Mouse (Mus musculus) MEL (cell line): ENCODE data around the gene Tmco5. TPM values are rescaled to one million over a fixed set of nuclear protein-coding genes. Genes with fewer than 3 reads are reported as not detected.

Source experiments
- DNase-seq: peaks from one replicate; pipeline ENCODE4 v3.0.0; 2011; ENCODE audit warnings: low read depth, low spot score
- H3K27ac ChIP-seq: 2 replicates; pipeline ENCODE4 v1.5.1; 2012; ENCODE audit warnings: low read depth, mild to moderate bottlenecking, control low read depth, low read length, moderate library complexity; ENCODE audit not compliant: control insufficient read depth
- H3K27me3 ChIP-seq, 2 experiments: fragments of 150-350 bp in 1 of 2; sonication (generic) in 1 of 2; 2 replicates each; pipeline ENCODE4 v1.6.1; 2012; ENCODE audit warnings: low read length in 2 of 2, mild to moderate bottlenecking in 2 of 2, improper control_type of control experiment in 1 of 2, moderate library complexity in 1 of 2; ENCODE audit not compliant: insufficient read depth in 2 of 2, control insufficient read depth in 1 of 2
- H3K36me3 ChIP-seq, 2 experiments: 2 replicates each; pipeline ENCODE4 v1.6.1; 2012 to 2014; ENCODE audit warnings: low read length in 2 of 2, improper control_type of control experiment in 1 of 2, inconsistent platforms in 1 of 2, mild to moderate bottlenecking in 1 of 2; ENCODE audit not compliant: insufficient read depth in 2 of 2, control insufficient read depth in 1 of 2
- H3K4me1 ChIP-seq, 2 experiments: fragments of 150-350 bp in 1 of 2; sonication (generic) in 1 of 2; 2 replicates each; pipeline ENCODE4 v1.6.1; 2012; ENCODE audit warnings: low read length in 2 of 2, improper control_type of control experiment in 1 of 2, mild to moderate bottlenecking in 1 of 2; ENCODE audit not compliant: insufficient read depth in 2 of 2, control insufficient read depth in 1 of 2
- H3K4me3 ChIP-seq, 2 experiments: fragments of 150-350 bp in 1 of 2; sonication (generic) in 1 of 2; 2 replicates each; pipeline ENCODE4 v1.5.1; 2012; ENCODE audit warnings: low read depth in 2 of 2, low read length in 2 of 2, mild to moderate bottlenecking in 2 of 2, moderate library complexity in 2 of 2, control low read depth in 1 of 2, improper control_type of control experiment in 1 of 2; ENCODE audit not compliant: control insufficient read depth in 1 of 2, insufficient read depth in 1 of 2
- H3K79me2 ChIP-seq: 2 replicates; pipeline ENCODE4 v1.6.1; 2012; ENCODE audit warnings: mild to moderate bottlenecking, low read length, moderate library complexity; ENCODE audit not compliant: control insufficient read depth, poor library complexity, insufficient read depth
- H3K9ac ChIP-seq: 2 replicates; pipeline ENCODE4 v1.6.1; 2012; ENCODE audit warnings: low read depth, mild to moderate bottlenecking, control low read depth, low read length, moderate library complexity; ENCODE audit not compliant: control insufficient read depth, poor library complexity, severe bottlenecking
- H3K9me3 ChIP-seq: fragments of 150-350 bp; sonication (generic); replicated peaks from 2 replicates; pipeline ENCODE4 v1.6.1; 2012; ENCODE audit warnings: mild to moderate bottlenecking, low read length, improper control_type of control experiment, moderate library complexity; ENCODE audit not compliant: insufficient read depth
- CHD2 ChIP-seq: IDR thresholded peaks from 2 replicates; pipeline ENCODE4 v1.6.1; 2011; ENCODE audit warnings: low read length, improper control_type of control experiment
- CTCF ChIP-seq, 3 experiments: IDR thresholded peaks in 2 of 3; conservative IDR thresholded peaks in 1 of 3; 2 replicates each; pipeline ENCODE4 v1.5.1; 2011 to 2012; ENCODE audit warnings: low read length in 3 of 3, low read depth in 2 of 3, mild to moderate bottlenecking in 2 of 3, improper control_type of control experiment in 1 of 3, inconsistent platforms in 1 of 3, mixed read lengths in 1 of 3, moderate library complexity in 1 of 3; ENCODE audit not compliant: control insufficient read depth in 1 of 3, insufficient read depth in 1 of 3, poor library complexity in 1 of 3, severe bottlenecking in 1 of 3
- E2F4 ChIP-seq: IDR thresholded peaks from 2 replicates; pipeline ENCODE4 v1.6.1; 2011; ENCODE audit warnings: low read depth, low read length, improper control_type of control experiment, borderline replicate concordance
- EP300 ChIP-seq, 2 experiments: IDR thresholded peaks; 2 replicates each; pipeline ENCODE4 v1.6.1; 2011; ENCODE audit warnings: improper control_type of control experiment in 2 of 2, low read length in 2 of 2, low read depth in 1 of 2, mild to moderate bottlenecking in 1 of 2
- ETS1 ChIP-seq: IDR thresholded peaks from 2 replicates; pipeline ENCODE4 v1.6.1; 2012; ENCODE audit warnings: low read depth, mild to moderate bottlenecking, inconsistent platforms, low read length, improper control_type of control experiment, moderate library complexity
- GABPA ChIP-seq: IDR thresholded peaks from 2 replicates; pipeline ENCODE4 v1.6.1; 2012; ENCODE audit warnings: low read depth, mild to moderate bottlenecking, inconsistent platforms, low read length, improper control_type of control experiment, moderate library complexity
- GATA1 ChIP-seq: IDR thresholded peaks from 2 replicates; pipeline ENCODE4 v1.6.1; 2011; ENCODE audit warnings: low read depth, low read length, improper control_type of control experiment
- HCFC1 ChIP-seq: IDR thresholded peaks from 2 replicates; pipeline ENCODE4 v1.6.1; 2012; ENCODE audit warnings: low read depth, mild to moderate bottlenecking, inconsistent platforms, low read length, improper control_type of control experiment, moderate library complexity
- KAT2A ChIP-seq: conservative IDR thresholded peaks from 2 replicates; pipeline ENCODE4 v1.6.1; 2012; ENCODE audit warnings: low read depth, low read length, improper control_type of control experiment, inconsistent platforms
- MAFK ChIP-seq: IDR thresholded peaks from 2 replicates; pipeline ENCODE4 v1.6.1; 2011; ENCODE audit warnings: low read depth, mild to moderate bottlenecking, low read length, improper control_type of control experiment, borderline replicate concordance
- MAX ChIP-seq: IDR thresholded peaks from 2 replicates; pipeline ENCODE4 v1.6.1; 2011; ENCODE audit warnings: low read length, improper control_type of control experiment
- MAZ ChIP-seq: IDR thresholded peaks from 2 replicates; pipeline ENCODE4 v1.6.1; 2012; ENCODE audit warnings: low read depth, mild to moderate bottlenecking, inconsistent platforms, low read length, improper control_type of control experiment
- MXI1 ChIP-seq: IDR thresholded peaks from 2 replicates; pipeline ENCODE4 v1.6.1; 2011; ENCODE audit warnings: mild to moderate bottlenecking, low read depth, low read length, improper control_type of control experiment
- MYB ChIP-seq: IDR thresholded peaks from 2 replicates; pipeline ENCODE4 v1.6.1; 2011; ENCODE audit warnings: mild to moderate bottlenecking, low read depth, low read length, improper control_type of control experiment
- MYC ChIP-seq: IDR thresholded peaks from 2 replicates; pipeline ENCODE4 v1.6.1; 2011; ENCODE audit warnings: low read depth, mild to moderate bottlenecking, low read length, improper control_type of control experiment, moderate library complexity
- NELFE ChIP-seq: IDR thresholded peaks from 2 replicates; pipeline ENCODE4 v1.6.1; 2011; ENCODE audit warnings: low read depth, low read length, improper control_type of control experiment
- NRF1 ChIP-seq: IDR thresholded peaks from 2 replicates; pipeline ENCODE4 v1.6.1; 2014; ENCODE audit warnings: low read depth, mild to moderate bottlenecking, inconsistent platforms, low read length, improper control_type of control experiment, moderate library complexity; ENCODE audit not compliant: poor library complexity, insufficient read depth, severe bottlenecking
- POLR2A ChIP-seq, 2 experiments: IDR thresholded peaks; 2 replicates each; pipeline ENCODE4 v1.6.1; 2011 to 2012; ENCODE audit warnings: low read length in 2 of 2, mild to moderate bottlenecking in 2 of 2, control low read depth in 1 of 2, improper control_type of control experiment in 1 of 2, low read depth in 1 of 2, moderate library complexity in 1 of 2; ENCODE audit not compliant: control insufficient read depth in 1 of 2, insufficient read depth in 1 of 2, poor library complexity in 1 of 2
- POLR2AphosphoS2 ChIP-seq: IDR thresholded peaks from 2 replicates; pipeline ENCODE4 v1.6.1; 2011; ENCODE audit warnings: low read length, improper control_type of control experiment
- POLR2AphosphoS5 ChIP-seq: IDR thresholded peaks from 2 replicates; pipeline ENCODE4 v1.6.1; 2012; ENCODE audit warnings: low read depth, borderline replicate concordance, mild to moderate bottlenecking, inconsistent platforms, low read length, moderate library complexity, mixed read lengths
- RAD21 ChIP-seq: IDR thresholded peaks from 2 replicates; pipeline ENCODE4 v1.6.1; 2011; ENCODE audit warnings: mild to moderate bottlenecking, low read depth, low read length, improper control_type of control experiment
- SIN3A ChIP-seq: IDR thresholded peaks from 2 replicates; pipeline ENCODE4 v1.6.1; 2012; ENCODE audit warnings: low read length, improper control_type of control experiment, inconsistent platforms
- TAL1 ChIP-seq: IDR thresholded peaks from 2 replicates; pipeline ENCODE4 v1.6.1; 2012; ENCODE audit warnings: mild to moderate bottlenecking, inconsistent platforms, low read length, moderate library complexity, mixed read lengths
- TBP ChIP-seq: IDR thresholded peaks from 2 replicates; pipeline ENCODE4 v1.8.0; 2011; ENCODE audit warnings: low read depth, low read length, improper control_type of control experiment
- UBTF ChIP-seq: IDR thresholded peaks from 2 replicates; pipeline ENCODE4 v1.6.1; 2012; ENCODE audit warnings: low read depth, mild to moderate bottlenecking, inconsistent platforms, low read length, improper control_type of control experiment, moderate library complexity, borderline replicate concordance; ENCODE audit not compliant: insufficient read depth
- USF2 ChIP-seq, 2 experiments: IDR thresholded peaks; 2 replicates each; pipeline ENCODE4 v1.6.1; 2011 to 2012; ENCODE audit warnings: improper control_type of control experiment in 2 of 2, low read length in 2 of 2, borderline replicate concordance in 1 of 2, inconsistent platforms in 1 of 2, low read depth in 1 of 2, mild to moderate bottlenecking in 1 of 2; ENCODE audit not compliant: insufficient read depth in 1 of 2
- ZMIZ1 ChIP-seq: IDR thresholded peaks from 2 replicates; pipeline ENCODE4 v1.6.1; 2012; ENCODE audit warnings: low read depth, mild to moderate bottlenecking, inconsistent platforms, low read length, improper control_type of control experiment, moderate library complexity
- polyA plus RNA-seq, 2 experiments: library from polyadenylated mRNA; stranded (reverse) in 1 of 2; unstranded in 1 of 2; fragments of >175 nt in 1 of 2; fragments of >200 nt in 1 of 2; gene quantifications; 2 replicates each; pipeline versions ENCODE4 v1.2.1 to v1.2.4; 2012; ENCODE audit warnings: low replicate concordance in 2 of 2, low read depth in 1 of 2; ENCODE audit not compliant: insufficient read length in 2 of 2, insufficient read depth in 1 of 2, missing spikeins in 1 of 2
- total RNA-seq: library from RNA; depleted of rRNA; stranded (reverse); fragments of 300-350 nt; gene quantifications from 2 replicates; pipeline ENCODE4 v1.2.3, GENCODE M21; 2012

Gene Tmco5
- total and polyA plus RNA-seq, 3 experiments = not detected

DNA sequence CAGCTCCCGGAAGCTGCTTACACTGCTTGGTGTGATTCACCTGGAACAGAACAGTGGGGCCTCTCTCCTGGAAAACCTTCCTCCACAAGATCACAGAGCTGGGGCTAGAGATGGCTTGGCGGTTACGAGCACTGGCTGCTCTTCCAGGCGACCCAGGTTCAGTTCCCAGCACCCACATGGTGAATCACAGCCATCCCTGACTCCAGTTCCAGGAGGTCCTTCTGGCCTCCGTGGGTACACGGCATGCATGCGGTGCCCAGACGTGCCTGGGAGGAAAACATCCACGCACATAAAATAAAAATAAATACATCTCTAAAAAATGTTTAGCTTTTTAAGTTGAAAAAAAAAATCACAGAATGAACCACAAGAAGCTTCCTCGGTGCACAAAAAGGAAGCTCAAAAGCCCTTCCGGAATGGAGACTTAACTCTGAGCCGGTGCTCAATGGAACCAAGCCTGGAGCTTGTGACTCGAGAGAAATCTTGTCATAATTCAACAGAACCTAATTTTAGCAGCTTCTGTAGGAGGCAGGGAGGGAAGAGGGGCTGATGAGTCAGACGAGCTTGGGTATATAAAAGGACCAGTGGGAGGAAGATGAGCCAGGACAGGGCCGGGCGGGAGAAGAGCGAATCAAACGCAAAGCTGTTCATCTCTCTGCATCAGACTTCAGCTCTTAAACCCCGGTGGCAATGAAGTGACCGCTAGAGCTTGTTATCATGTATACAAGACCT is 35.4 kb downstream of the Tmco5 start:
- Histone ChIP-seq H3K36me3 (no peaks in the 10 kb centered on the region), H3K4me3 (no peak overlapping the region), H3K79me2 (no peaks in the 10 kb centered on the region), H3K9ac (no peak overlapping the region), H3K4me1 (no peaks in the 10 kb centered on the region), H3K27ac (no peak overlapping the region), H3K9me3 (no peaks in the 10 kb centered on the region), H3K27me3 (no peaks in the 10 kb centered on the region)
- TF ChIP-seq POLR2AphosphoS2 (no peak), TBP (no peak), TAL1 (no peak), ETS1 (no peak), E2F4 (no peak), SIN3A (no peak), MXI1 (no peak), USF2 (IDR thresholded peaks at IDR 0.05; ENCODE audit: borderline replicate concordance in 1 of 2, insufficient read depth in 1 of 2, low read depth in 1 of 2, low read length in 2 of 2) (no peak), MAZ (no peak), MYC (no peak), POLR2AphosphoS5 (no peak), RAD21 (no peak), MAX (no peak), EP300 (IDR thresholded peaks at IDR 0.05; ENCODE audit: low read depth in 1 of 2, low read length in 2 of 2) (no peak), NELFE (no peak), ZMIZ1 (no peak), POLR2A (IDR thresholded peaks at IDR 0.05; ENCODE audit: control insufficient read depth in 1 of 2, insufficient read depth in 1 of 2, low read depth in 1 of 2, low read length in 2 of 2, poor library complexity in 1 of 2) (no peak), MAFK (no peak), CTCF (IDR thresholded peaks at IDR 0.05 in 2 of 3, conservative IDR thresholded peaks at IDR 0.05 in 1 of 3; ENCODE audit: control insufficient read depth in 1 of 3, insufficient read depth in 1 of 3, low read depth in 2 of 3, low read length in 3 of 3, poor library complexity in 1 of 3, severe bottlenecking in 1 of 3) (no peak)
- DNase-seq = no peak

DNA sequence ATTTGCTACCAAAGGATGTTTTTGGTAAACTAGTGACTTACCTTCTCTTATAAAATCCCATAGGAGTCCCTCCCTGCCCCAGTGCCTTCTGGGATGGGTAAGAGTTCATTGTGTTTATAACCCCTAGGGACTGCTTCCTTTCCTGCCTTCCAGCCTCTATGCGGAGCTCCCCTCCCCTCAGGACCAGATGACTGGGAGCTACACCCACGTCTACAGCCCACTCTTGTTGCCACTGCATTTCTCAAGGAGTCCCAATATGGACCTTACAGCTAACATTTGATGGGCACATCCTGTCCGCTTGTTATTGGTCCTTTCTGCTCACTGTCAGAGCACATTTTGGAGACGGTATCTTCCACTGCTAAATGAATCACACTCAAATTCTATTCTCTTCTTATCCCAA is 36.1 kb downstream of the Tmco5 start:
- Histone ChIP-seq H3K4me3 (no peak overlapping the region), H3K79me2 (no peaks in the 10 kb centered on the region), H3K36me3 (no peaks in the 10 kb centered on the region), H3K27ac (no peak overlapping the region), H3K27me3 (no peaks in the 10 kb centered on the region), H3K9me3 (no peaks in the 10 kb centered on the region), H3K9ac (no peak overlapping the region), H3K4me1 (no peaks in the 10 kb centered on the region)
- no peak for DNase-seq
- TF ChIP-seq POLR2A (IDR thresholded peaks at IDR 0.05; ENCODE audit: control insufficient read depth in 1 of 2, insufficient read depth in 1 of 2, low read depth in 1 of 2, low read length in 2 of 2, poor library complexity in 1 of 2) (no peak), POLR2AphosphoS5 (no peak), GABPA (no peak), EP300 (IDR thresholded peaks at IDR 0.05; ENCODE audit: low read depth in 1 of 2, low read length in 2 of 2) (no peak), GATA1 (no peak), CHD2 (no peak), KAT2A (no peak), MXI1 (no peak), UBTF (no peak), MAFK (no peak), ETS1 (no peak), MYB (no peak), NELFE (no peak), NRF1 (no peak), TBP (no peak), HCFC1 (no peak)
